Mouse (Mus musculus) lung, embryonic 15.5 days (tissue): ENCODE measurements around the gene Acat1. TPM values are rescaled to one million over a fixed set of nuclear protein-coding genes. Genes with fewer than 3 reads are reported as not detected.

ENCODE experiments used
- ATAC-seq: fragments of 200-750 bp; cut with Nextera tagmentation; 2 replicates; pipeline ENCODE4 v1.8.0; 2017; ENCODE audit warnings: moderate number of reproducible peaks, borderline replicate concordance; ENCODE audit not compliant: low FRiP score, low TSS enrichment; ENCODE audit errors: extremely low read depth
- H3K27ac ChIP-seq: fragments of 300-500 bp; sonication (generic); 2 replicates; pipeline ENCODE4 v1.5.1; 2015; ENCODE audit warnings: moderate library complexity, mild to moderate bottlenecking, inconsistent platforms
- H3K27me3 ChIP-seq: fragments of 300-500 bp; sonication (generic); 2 replicates; pipeline ENCODE4 v1.6.1; 2015; ENCODE audit warnings: inconsistent platforms
- H3K36me3 ChIP-seq: fragments of 300-500 bp; sonication (generic); 2 replicates; pipeline ENCODE4 v1.6.1; 2015; ENCODE audit warnings: inconsistent platforms
- H3K4me1 ChIP-seq: fragments of 300-500 bp; sonication (generic); 2 replicates; pipeline ENCODE4 v1.6.1; 2015; ENCODE audit warnings: inconsistent platforms
- H3K4me2 ChIP-seq: fragments of 300-500 bp; sonication (generic); 2 replicates; pipeline ENCODE4 v1.6.1; 2015; ENCODE audit warnings: inconsistent platforms, mild to moderate bottlenecking, moderate library complexity
- H3K4me3 ChIP-seq: fragments of 300-500 bp; sonication (generic); 2 replicates; pipeline ENCODE4 v1.5.1; 2015; ENCODE audit warnings: mild to moderate bottlenecking, inconsistent platforms
- H3K9ac ChIP-seq: fragments of 300-500 bp; sonication (generic); 2 replicates; pipeline ENCODE4 v1.6.1; 2015; ENCODE audit warnings: inconsistent platforms
- H3K9me3 ChIP-seq: fragments of 300-500 bp; sonication (generic); 2 replicates; pipeline ENCODE4 v1.6.1; 2016; ENCODE audit warnings: inconsistent platforms
- WGBS: fragments of 180-500 bp; shearing (Covaris S2); methylation state at CpG from one replicate; pipeline ENCODE4 v1.1.7; 2015; 5-methylcytosine and 5-hydroxymethylcytosine counted together
- polyA plus RNA-seq: library from polyadenylated mRNA; unstranded; fragments of >200 nt; fragmentation: Nextera tagmentation; extraction: Ambion mirVana; gene quantifications from 2 replicates; pipeline ENCODE4 v1.2.1, GENCODE M21; 2015

The Acat1 gene
- 110 and 117 TPM in 2 replicates for polyA plus RNA-seq

GRCm38 (mm10) chr9:53609968-53610781, at the start of gene Acat1:
Acat1 (minus strand) TSS chr9:53610382.
- H3K4me2 ChIP-seq = peak within 1 kb of the TSS; percentile 91
- peak within 1 kb of the TSS; percentile 53 for H3K27ac ChIP-seq
- H3K36me3 ChIP-seq = peaks cover 2% of the 10 kb centered on the region; the same call in 1 of the 2 replicates
- H3K9ac ChIP-seq = peak within 1 kb of the TSS; percentile 89
- ATAC-seq = peak; percentile 97
- peak within 1 kb of the TSS; percentile 85 for H3K4me3 ChIP-seq
- no peaks in the 10 kb centered on the region for H3K27me3 ChIP-seq
- peaks cover 6% of the 10 kb centered on the region; the same call in 1 of the 2 replicates for H3K4me1 ChIP-seq
- H3K9me3 ChIP-seq = no peaks in the 10 kb centered on the region
- 3% methylated on average over 52 of the region's 52 CpGs for WGBS

- Histone ChIP-seq H3K4me1 (no peaks in the 10 kb centered on the region), H3K4me3 (no peak overlapping the region), H3K9ac (no peak overlapping the region), H3K27me3 (no peaks in the 10 kb centered on the region), H3K9me3 (no peaks in the 10 kb centered on the region), H3K36me3 (peaks cover 51% of the 10 kb centered on the region), H3K4me2 (no peak overlapping the region), H3K27ac (no peak overlapping the region)
- no peak for ATAC-seq
- 90% methylated on average over 6 of the region's 6 CpGs for WGBS
These were observed 24.6 kb upstream of the Acat1 start for GRCm38 (mm10) chr9:53634796-53635195.

- Histone ChIP-seq H3K9me3 (no peaks in the 10 kb centered on the region), H3K27me3 (no peaks in the 10 kb centered on the region), H3K27ac (no peak overlapping the region), H3K4me3 (no peak overlapping the region), H3K4me1 (no peaks in the 10 kb centered on the region), H3K9ac (no peak overlapping the region), H3K4me2 (no peak overlapping the region), H3K36me3 (peaks cover 39% of the 10 kb centered on the region)
- no peak for ATAC-seq
- 79% methylated on average over 8 of the region's 8 CpGs for WGBS
These were observed 5.1 kb upstream of the Acat1 start for GRCm38 (mm10) chr9:53615246-53615645.

GRCm38 (mm10) chr9:53614286-53614685, 4.1 kb upstream of the Acat1 start:
- no peak overlapping the region for H3K27ac ChIP-seq
- H3K36me3 ChIP-seq = peaks cover 31% of the 10 kb centered on the region
- no peaks in the 10 kb centered on the region for H3K4me1 ChIP-seq
- no peak for ATAC-seq
- WGBS = 81% methylated on average over 4 of the region's 4 CpGs
- no peak overlapping the region for H3K4me3 ChIP-seq
- H3K9me3 ChIP-seq = no peaks in the 10 kb centered on the region
- no peak overlapping the region for H3K4me2 ChIP-seq
- no peaks in the 10 kb centered on the region for H3K27me3 ChIP-seq
- no peak overlapping the region for H3K9ac ChIP-seq

GRCm38 (mm10) chr9:53609306-53609967, 745 bp downstream of the Acat1 start:
- Histone ChIP-seq H3K4me1 (peaks cover 6% of the 10 kb centered on the region; the same call in 1 of the 2 replicates), H3K27ac (no peak overlapping the region), H3K36me3 (no peaks in the 10 kb centered on the region), H3K9me3 (no peaks in the 10 kb centered on the region), H3K27me3 (no peaks in the 10 kb centered on the region), H3K4me2 (peak overlapping the region; percentile 91), H3K9ac (peak overlapping the region; percentile 89), H3K4me3 (peak overlapping the region; percentile 85)
- no peak for ATAC-seq
- whole genome bisulfite sequencing = 68% methylated on average over 12 of the region's 12 CpGs

GRCm38 (mm10) chr9:53607816-53608215, 2.4 kb downstream of the Acat1 start:
- Histone ChIP-seq H3K4me1 (peaks cover 12% of the 10 kb centered on the region), H3K9me3 (no peaks in the 10 kb centered on the region), H3K4me2 (no peak overlapping the region), H3K4me3 (no peak overlapping the region), H3K27me3 (no peaks in the 10 kb centered on the region), H3K27ac (no peak overlapping the region), H3K9ac (no peak overlapping the region), H3K36me3 (no peaks in the 10 kb centered on the region)
- 85% methylated on average over 4 of the region's 4 CpGs for WGBS
- no peak for ATAC-seq

- Histone ChIP-seq H3K4me3 (no peak overlapping the region), H3K4me1 (peaks cover 12% of the 10 kb centered on the region), H3K27me3 (no peaks in the 10 kb centered on the region), H3K4me2 (no peak overlapping the region), H3K9me3 (no peaks in the 10 kb centered on the region), H3K27ac (no peak overlapping the region), H3K9ac (no peak overlapping the region), H3K36me3 (no peaks in the 10 kb centered on the region)
- WGBS = 91% methylated on average over 3 of the region's 3 CpGs
- ATAC-seq = no peak
These were observed 3.0 kb downstream of the Acat1 start for GRCm38 (mm10) chr9:53607192-53607591.

- Histone ChIP-seq H3K36me3 (no peaks in the 10 kb centered on the region), H3K4me3 (no peak overlapping the region), H3K4me2 (no peak overlapping the region), H3K27me3 (no peaks in the 10 kb centered on the region), H3K9me3 (no peaks in the 10 kb centered on the region), H3K4me1 (peaks cover 12% of the 10 kb centered on the region), H3K27ac (no peak overlapping the region), H3K9ac (no peak overlapping the region)
- ATAC-seq = no peak
- 85% methylated on average over 5 of the region's 5 CpGs for WGBS
These were observed 5.2 kb downstream of the Acat1 start for GRCm38 (mm10) chr9:53604954-53605353.

GRCm38 (mm10) chr9:53603849-53604248, 6.3 kb downstream of the Acat1 start:
- H3K4me3 ChIP-seq = no peak overlapping the region
- no peak overlapping the region for H3K27ac ChIP-seq
- 77% methylated on average over 3 of the region's 3 CpGs for WGBS
- no peaks in the 10 kb centered on the region for H3K36me3 ChIP-seq
- H3K4me2 ChIP-seq = no peak overlapping the region
- H3K27me3 ChIP-seq = no peaks in the 10 kb centered on the region
- ATAC-seq = no peak
- no peak overlapping the region for H3K9ac ChIP-seq
- H3K4me1 ChIP-seq = peaks cover 12% of the 10 kb centered on the region
- no peaks in the 10 kb centered on the region for H3K9me3 ChIP-seq

- H3K27ac ChIP-seq = no peak overlapping the region
- no peak overlapping the region for H3K4me2 ChIP-seq
- no peaks in the 10 kb centered on the region for H3K27me3 ChIP-seq
- no peak for ATAC-seq
- WGBS = 56% methylated on average over 1 of the region's 1 CpGs
- H3K4me3 ChIP-seq = no peak overlapping the region
- H3K4me1 ChIP-seq = peaks cover 10% of the 10 kb centered on the region
- H3K36me3 ChIP-seq = no peaks in the 10 kb centered on the region
- no peak overlapping the region for H3K9ac ChIP-seq
- H3K9me3 ChIP-seq = no peaks in the 10 kb centered on the region
These were observed 6.8 kb downstream of the Acat1 start for GRCm38 (mm10) chr9:53603384-53603783.

GRCm38 (mm10) chr9:53601541-53601940, 8.6 kb downstream of the Acat1 start:
- H3K9me3 ChIP-seq = no peaks in the 10 kb centered on the region
- no peaks in the 10 kb centered on the region for H3K27me3 ChIP-seq
- peaks cover 7% of the 10 kb centered on the region for H3K4me1 ChIP-seq
- no peak overlapping the region for H3K4me3 ChIP-seq
- WGBS = 86% methylated on average over 2 of the region's 2 CpGs
- no peaks in the 10 kb centered on the region for H3K36me3 ChIP-seq
- no peak for ATAC-seq
- H3K9ac ChIP-seq = no peak overlapping the region
- no peak overlapping the region for H3K27ac ChIP-seq
- H3K4me2 ChIP-seq = no peak overlapping the region

- no peak overlapping the region for H3K4me2 ChIP-seq
- peaks cover 5% of the 10 kb centered on the region for H3K4me1 ChIP-seq
- H3K4me3 ChIP-seq = no peak overlapping the region
- no peaks in the 10 kb centered on the region for H3K27me3 ChIP-seq
- no peak overlapping the region for H3K27ac ChIP-seq
- no peak for ATAC-seq
- H3K9ac ChIP-seq = no peak overlapping the region
- no peaks in the 10 kb centered on the region for H3K9me3 ChIP-seq
- peaks cover 10% of the 10 kb centered on the region for H3K36me3 ChIP-seq
- 72% methylated on average over 6 of the region's 6 CpGs for WGBS
These were observed 11.6 kb downstream of the Acat1 start for GRCm38 (mm10) chr9:53598631-53599030.
